Mouse (Mus musculus) layer of hippocampus, adult 9-10 months (tissue): ENCODE measurements around the gene Olfr1046.
"Not testable (repeated sequence)": the region's sequence is repeated elsewhere in the genome, so short reads cannot be mapped to it uniquely, and the experiment has no call there.

Source experiments
- DNase-seq: peaks from one replicate; pipeline ENCODE4 v3.0.0; 2022; ENCODE audit warnings: low spot score

The Olfr1046 gene

DNA sequence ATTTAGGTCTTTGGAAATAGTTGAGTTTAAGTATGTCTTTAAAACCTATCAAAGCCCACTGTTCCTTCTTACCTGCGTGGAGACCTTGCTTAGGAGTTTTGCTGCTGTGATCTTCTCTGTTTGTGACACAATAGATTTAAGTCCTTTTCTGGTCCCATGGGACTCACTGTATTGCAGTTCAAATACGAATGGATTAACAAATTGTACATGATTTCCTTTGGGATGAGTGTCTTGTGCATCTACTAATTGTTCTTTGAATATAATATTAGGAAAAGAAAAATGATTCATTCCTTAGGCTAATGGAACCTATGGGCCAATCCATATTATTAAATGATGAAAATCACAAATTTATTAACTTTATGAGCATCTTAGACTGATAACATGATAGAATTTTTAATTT lies at the start of gene Olfr1046:
TSS of gene Olfr1046 (minus strand) at position 101 of the 400 bp plus-strand sequence.
- DNase-seq = no peak

DNA sequence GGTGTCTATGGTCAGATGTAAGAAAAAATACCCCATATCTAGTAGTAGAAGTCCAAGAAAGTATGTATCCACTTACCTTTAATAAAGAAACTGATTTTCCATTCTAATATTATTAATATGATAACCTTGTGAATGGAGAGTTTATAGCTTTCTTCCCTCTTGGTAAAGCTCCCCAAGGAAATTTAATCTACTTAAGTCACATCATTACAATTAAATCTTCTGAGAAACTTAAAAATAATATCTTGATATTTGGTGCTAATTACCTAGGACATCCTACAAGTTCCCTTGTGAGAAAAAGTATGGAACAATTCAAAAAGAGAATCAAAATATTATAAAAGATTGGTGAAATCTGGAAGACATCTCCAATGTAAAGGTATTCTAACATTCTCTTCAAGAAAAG lies 39.1 kb upstream of the Olfr1046 start, which contains the start of gene Olfr1049:
TSS of gene Olfr1049 (minus strand) at position 101 of the 400 bp plus-strand sequence.
- DNase-seq = not testable (repeated sequence)

- no peak for DNase-seq
Measured at GRCm38 (mm10) chr2:86240189-86240588, 21.1 kb upstream of the Olfr1046 start, which contains the start of gene Olfr1048. Olfr1048 (minus strand) TSS chr2:86240289.

DNA sequence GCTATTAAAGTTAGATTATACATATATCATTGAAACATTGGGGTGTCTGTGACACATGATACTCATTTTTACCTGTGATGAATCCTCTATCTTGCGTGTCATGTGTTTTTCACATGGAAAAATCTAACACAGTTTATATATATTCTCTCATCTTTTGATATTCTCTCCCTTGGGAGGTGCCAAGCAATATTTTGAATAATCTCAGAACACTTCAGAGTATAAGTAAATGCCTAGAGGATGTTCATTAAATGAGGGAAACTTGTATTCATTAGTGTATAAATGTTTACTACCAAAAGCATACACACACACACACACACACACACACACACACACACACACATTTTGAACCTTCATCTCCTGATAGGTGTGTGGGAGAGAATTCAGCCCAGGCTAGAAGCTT lies 12.2 kb upstream of the Olfr1046 start, which contains the start of gene Olfr1047:
TSS of gene Olfr1047 (minus strand) at position 101 of the 400 bp plus-strand sequence.
- no peak for DNase-seq

- no peak for DNase-seq
Measured at GRCm38 (mm10) chr2:86202909-86203308, 16.2 kb downstream of the Olfr1046 start, which contains the start of gene Olfr1045. Olfr1045 (minus strand) TSS chr2:86203009.

GRCm38 (mm10) chr2:86195863-86196262 lies 23.3 kb downstream of the Olfr1046 start:
- DNase-seq = no peak

DNA sequence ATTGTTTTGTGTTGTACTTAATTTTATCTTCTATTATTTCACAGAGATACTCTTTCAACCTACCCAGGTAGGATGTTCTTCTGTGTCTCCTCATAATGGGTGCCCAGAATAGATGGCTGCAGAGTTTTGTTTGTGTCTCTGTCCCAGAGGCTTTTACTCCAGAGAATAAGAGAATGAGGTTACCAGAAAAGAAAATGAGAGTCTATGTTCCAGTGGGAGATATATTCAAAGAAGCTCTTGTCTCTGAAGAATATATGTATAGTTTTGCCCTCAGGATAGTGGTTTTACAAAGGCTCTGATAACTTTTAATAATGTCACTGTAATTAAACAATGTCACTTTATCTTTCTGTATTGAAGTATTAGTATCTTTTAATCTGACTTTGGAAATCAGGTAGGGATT lies 33.5 kb downstream of the Olfr1046 start, which contains the start of gene Olfr52:
TSS of gene Olfr52 (minus strand) at position 101 of the 400 bp plus-strand sequence.
- DNase-seq = no peak

DNA sequence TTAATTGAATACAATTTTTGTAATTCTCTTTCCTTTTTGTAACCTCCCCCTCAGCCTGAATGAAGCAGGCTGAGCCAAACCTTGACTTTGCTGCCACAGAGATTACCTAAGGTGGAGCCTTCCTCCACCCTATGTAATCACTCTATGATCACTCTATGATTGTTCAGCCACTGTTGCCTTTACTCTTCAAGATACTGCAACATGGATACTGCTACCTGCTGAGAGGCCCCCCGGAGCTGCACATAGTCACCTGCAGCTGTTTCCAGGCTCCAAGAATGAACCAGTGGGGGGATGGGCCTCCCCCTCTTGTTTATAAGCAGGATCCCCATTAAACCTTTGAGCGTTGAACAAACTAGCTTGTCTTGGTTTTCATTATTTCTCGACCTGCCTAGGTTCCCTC lies 39.2 kb downstream of the Olfr1046 start:
- DNase-seq = no peak

DNA sequence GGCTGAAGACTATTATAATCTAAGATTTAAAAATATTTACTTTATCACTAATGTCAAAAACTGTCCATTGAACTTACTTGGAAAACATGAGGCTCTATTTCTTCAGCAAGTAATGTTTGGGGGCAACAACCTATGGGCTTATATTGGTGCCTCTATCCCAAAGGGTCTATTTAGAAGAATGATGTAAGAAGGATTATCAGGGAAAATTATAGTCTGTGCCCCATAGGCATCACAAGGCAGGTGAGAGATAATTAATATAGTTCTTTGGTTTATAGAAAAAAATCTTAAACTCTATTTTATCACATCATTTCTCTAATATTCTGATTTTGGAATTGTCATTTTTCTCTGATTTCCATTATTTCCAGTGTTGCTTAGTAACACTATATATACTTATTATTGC lies 41.4 kb downstream of the Olfr1046 start, which contains the start of gene Olfr1044:
TSS of gene Olfr1044 (minus strand) at position 101 of the 400 bp plus-strand sequence.
- no peak for DNase-seq

GRCm38 (mm10) chr2:86175422-86175821 lies 43.7 kb downstream of the Olfr1046 start:
- not testable (repeated sequence) for DNase-seq

- DNase-seq = no peak
Measured at GRCm38 (mm10) chr2:86167422-86167821, 51.7 kb downstream of the Olfr1046 start, which contains the start of gene Olfr1043. Olfr1043 (minus strand) TSS chr2:86167522.
